9 mouse cellular contexts compared by ENCODE assay signal in the genomic region with DNA sequence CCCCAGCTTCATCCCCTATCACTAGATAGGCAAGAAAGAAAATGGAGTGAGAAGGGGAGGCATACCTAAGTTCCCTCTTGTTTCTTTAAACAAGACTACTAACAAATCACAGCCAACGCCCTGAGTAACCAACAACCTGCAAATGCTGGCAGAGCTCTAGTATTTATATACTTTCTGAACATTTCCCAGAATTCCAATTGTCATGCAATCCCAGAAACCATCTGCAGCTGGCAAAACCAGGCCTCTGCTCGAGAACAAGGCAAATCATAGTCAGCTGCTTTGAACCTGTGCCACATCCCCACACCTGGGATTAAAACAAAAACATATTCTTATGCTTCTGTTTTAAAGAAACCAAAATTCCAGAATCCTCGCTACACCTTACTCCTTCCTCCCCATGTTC. TPM values are rescaled to one million over a fixed set of nuclear protein-coding genes. Genes with fewer than 3 reads are reported as not detected.
DNase-seq lines count a peak whose midpoint lies in the region; ATAC-seq and TF ChIP-seq lines count a peak whose summit lies in the region.
"Had no signal": no experiment of that assay in that cellular context is flagged by ENCODE, and none has a peak within 500 bp of the region (broad histone marks: within the 10 kb centered on the region; RNA-seq: fewer than 3 reads in every experiment).

No protein-coding gene starts in this region.

- ATAC-seq in hindbrain, embryonic 15.5 days (ENCODE audit: low FRiP score, low read depth) = no peak
- no peak for ATAC-seq in midbrain, embryonic 13.5 days

- H3K27me3 ChIP-seq in hindbrain, embryonic 15.5 days = peaks cover 18% of the 10 kb centered on the region
- H3K27me3 ChIP-seq in midbrain, embryonic 13.5 days = peaks cover 19% of the 10 kb centered on the region

- H3K9ac ChIP-seq in hindbrain, embryonic 15.5 days = peak overlapping the region; percentile 76; the same call in 1 of the 2 replicates
- peak overlapping the region; percentile 77; the same call in 1 of the 2 replicates for H3K9ac ChIP-seq in midbrain, embryonic 13.5 days (replicated peaks)

- no peak for TF ChIP-seq CTCF in cortical plate, adult 2 months (IDR thresholded peaks at IDR 0.05; ENCODE audit: extremely low read depth, insufficient read depth, low read length)

- H3K36me3 ChIP-seq in hindbrain, embryonic 15.5 days = peaks cover 16% of the 10 kb centered on the region
- peaks cover 16% of the 10 kb centered on the region for H3K36me3 ChIP-seq in midbrain, embryonic 13.5 days

- no peak for TF ChIP-seq POLR2A in cortical plate, adult 2 months (IDR thresholded peaks at IDR 0.05; ENCODE audit: extremely low read depth, insufficient read depth, low read length)

- H3K4me1 ChIP-seq in cortical plate, adult 2 months (ENCODE audit: control insufficient read depth, insufficient read depth, low read length) = no peaks in the 10 kb centered on the region
- H3K4me1 ChIP-seq in hindbrain, embryonic 15.5 days (replicated peaks) = peaks cover 18% of the 10 kb centered on the region
- H3K4me1 ChIP-seq in midbrain, embryonic 13.5 days (replicated peaks) = peaks cover 13% of the 10 kb centered on the region

- H3K9me3 ChIP-seq in hindbrain, embryonic 15.5 days = no peaks in the 10 kb centered on the region
- H3K9me3 ChIP-seq in midbrain, embryonic 13.5 days = no peaks in the 10 kb centered on the region

- WGBS in hindbrain, embryonic 15.5 days = 83% methylated on average over 3 of the region's 3 CpGs
- 96% methylated on average over 3 of the region's 3 CpGs for WGBS in midbrain, embryonic 13.5 days

- peak overlapping the region; percentile 79; the same call in 1 of the 2 replicates for H3K4me3 ChIP-seq in cortical plate, adult 2 months (ENCODE audit: insufficient read depth, low read length)
- H3K4me3 ChIP-seq in hindbrain, embryonic 15.5 days = peak overlapping the region; percentile 70
- peak overlapping the region; percentile 71 for H3K4me3 ChIP-seq in midbrain, embryonic 13.5 days (replicated peaks)

- H3K4me2 ChIP-seq in hindbrain, embryonic 15.5 days = peak overlapping the region; percentile 72
- peak overlapping the region; percentile 82 for H3K4me2 ChIP-seq in midbrain, embryonic 13.5 days (replicated peaks)

- no peak overlapping the region for H3K27ac ChIP-seq in cortical plate, adult 2 months (ENCODE audit: insufficient read depth, low read length)
- 0 out of 2 replicates have a peak overlapping the region, but pooled peaks have one; percentile 96 for H3K27ac ChIP-seq in hindbrain, embryonic 15.5 days (replicated peaks)
- no peak overlapping the region for H3K27ac ChIP-seq in midbrain, embryonic 13.5 days

- DNase-seq in kidney, adult 9 months = peak; percentile 9
- DNase-seq in kidney, adult 8-10 months = no peak
- no peak for DNase-seq in frontal cortex, postnatal 36 days (ENCODE audit: low spot score in 2 of 2)
- no peak for DNase-seq in right cerebral cortex, postnatal 14 days
- no peak for DNase-seq in ovary, postnatal 14 days (ENCODE audit: low spot score)
- DNase-seq: cerebellum, postnatal 25 days had no signal

RNA-seq across cellular contexts. Expression of a gene that starts 1.5 kb away (rescaled TPM):
- 93.9 and 98.8 TPM in 2 replicates for polyA plus RNA-seq in cortical plate, adult 2 months (2012; rRNA removed)
- polyA plus RNA-seq in hindbrain, embryonic 15.5 days (2015; fragmentation: Nextera tagmentation; extraction: Ambion mirVana) = 109 and 110 TPM in 2 replicates
- 112 and 126 TPM in 2 replicates for polyA plus RNA-seq in midbrain, embryonic 13.5 days (2015; fragmentation: Nextera tagmentation; extraction: Ambion mirVana)

RNA-seq across cellular contexts. Expression of a gene that starts 5.6 kb away (rescaled TPM):
- polyA plus RNA-seq in cortical plate, adult 2 months (2012; rRNA removed) = 70.2 TPM in 2 replicates
- 99.8 and 106 TPM in 2 replicates for polyA plus RNA-seq in hindbrain, embryonic 15.5 days (2015; fragmentation: Nextera tagmentation; extraction: Ambion mirVana)
- 112 and 121 TPM in 2 replicates for polyA plus RNA-seq in midbrain, embryonic 13.5 days (2015; fragmentation: Nextera tagmentation; extraction: Ambion mirVana)

RNA-seq across cellular contexts. Expression of a gene that starts 12.4 kb away (rescaled TPM):
- polyA plus RNA-seq in cortical plate, adult 2 months (2012; rRNA removed) = 72.1 and 76.9 TPM in 2 replicates
- polyA plus RNA-seq in hindbrain, embryonic 15.5 days (2015; fragmentation: Nextera tagmentation; extraction: Ambion mirVana) = 44.2 and 53.6 TPM in 2 replicates
- 56.0 and 56.4 TPM in 2 replicates for polyA plus RNA-seq in midbrain, embryonic 13.5 days (2015; fragmentation: Nextera tagmentation; extraction: Ambion mirVana)

RNA-seq across cellular contexts. Expression of a gene that starts 23.2 kb away (rescaled TPM):
- 73.7 and 74.1 TPM in 2 replicates for polyA plus RNA-seq in cortical plate, adult 2 months (2012; rRNA removed)
- polyA plus RNA-seq in hindbrain, embryonic 15.5 days (2015; fragmentation: Nextera tagmentation; extraction: Ambion mirVana) = 105 and 107 TPM in 2 replicates
- polyA plus RNA-seq in midbrain, embryonic 13.5 days (2015; fragmentation: Nextera tagmentation; extraction: Ambion mirVana) = 99.0 and 99.8 TPM in 2 replicates

RNA-seq across cellular contexts. Expression of a gene that starts 35.6 kb away (rescaled TPM):
- 45.0 and 50.2 TPM in 2 replicates for polyA plus RNA-seq in cortical plate, adult 2 months (2012; rRNA removed)
- 47.3 and 51.6 TPM in 2 replicates for polyA plus RNA-seq in hindbrain, embryonic 15.5 days (2015; fragmentation: Nextera tagmentation; extraction: Ambion mirVana)
- 54.3 and 56.9 TPM in 2 replicates for polyA plus RNA-seq in midbrain, embryonic 13.5 days (2015; fragmentation: Nextera tagmentation; extraction: Ambion mirVana)
